Mouse (Mus musculus) adrenal gland, adult 8-10 months (tissue): ENCODE data around the gene Slc35e2. TPM values are rescaled to one million over a fixed set of nuclear protein-coding genes. Genes with fewer than 3 reads are reported as not detected.
A peak's percentile ranks its signal among the peaks of the same experiment; 100 is the strongest.

ENCODE experiments used
- DNase-seq: peaks from one replicate; pipeline ENCODE4 v3.0.0; 2022
- total RNA-seq, 4 experiments: library from RNA; stranded (reverse); gene quantifications; 2 replicates each; pipeline ENCODE4 v1.2.4; 2022

Slc35e2 gene
- total RNA-seq, 4 experiments from 2014 or later, result 38.8 to 54.2 (median 44.9) TPM

- DNase-seq, result peak; percentile 78
Observed at GRCm38 (mm10) chr4:155577132-155577531, 24.1 kb upstream of the Slc35e2 start.

DNA sequence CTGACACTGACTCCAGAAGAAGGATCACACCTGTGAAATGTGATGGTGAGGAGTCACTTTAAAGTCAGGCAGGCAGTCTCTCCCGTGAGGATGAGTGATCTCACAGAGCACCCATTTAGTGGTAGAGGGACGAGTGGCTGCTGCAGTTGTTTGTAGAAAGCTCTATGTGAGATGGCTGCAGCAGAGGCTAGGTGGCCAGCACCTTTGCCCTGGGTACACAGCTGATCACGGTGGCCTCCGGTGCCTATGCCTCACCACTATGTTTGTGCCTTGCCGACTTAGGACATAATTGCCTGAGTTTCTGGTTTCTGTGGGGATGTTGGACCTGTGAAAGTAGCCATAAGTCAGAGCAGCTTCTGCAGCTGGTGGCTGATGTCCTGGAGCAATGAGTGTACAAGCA is 23.5 kb upstream of the Slc35e2 start:
- DNase-seq, result no peak

GRCm38 (mm10) chr4:155578336-155579125 is 22.7 kb upstream of the Slc35e2 start:
- DNase-seq, result peak; percentile 92

DNA sequence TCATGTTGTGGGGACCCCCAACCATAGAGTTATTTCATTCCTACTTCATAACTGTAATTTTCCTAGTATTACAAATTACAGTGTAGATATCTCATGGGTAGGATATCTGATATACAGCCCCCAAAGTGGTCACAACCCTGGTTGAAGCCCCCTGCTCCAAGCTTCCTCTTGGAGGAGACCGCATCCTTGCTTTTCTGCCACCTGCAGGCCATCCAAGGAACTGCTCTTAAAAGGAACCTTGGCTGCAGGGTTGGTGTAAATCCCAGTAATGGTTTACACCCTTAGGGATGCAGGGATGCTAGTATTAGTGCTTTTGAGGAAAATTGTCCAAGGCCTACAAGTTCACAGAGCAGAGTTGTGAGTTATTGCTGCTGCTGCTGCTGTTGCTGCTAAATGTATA is 20.8 kb upstream of the Slc35e2 start:
- DNase-seq, result no peak

DNA sequence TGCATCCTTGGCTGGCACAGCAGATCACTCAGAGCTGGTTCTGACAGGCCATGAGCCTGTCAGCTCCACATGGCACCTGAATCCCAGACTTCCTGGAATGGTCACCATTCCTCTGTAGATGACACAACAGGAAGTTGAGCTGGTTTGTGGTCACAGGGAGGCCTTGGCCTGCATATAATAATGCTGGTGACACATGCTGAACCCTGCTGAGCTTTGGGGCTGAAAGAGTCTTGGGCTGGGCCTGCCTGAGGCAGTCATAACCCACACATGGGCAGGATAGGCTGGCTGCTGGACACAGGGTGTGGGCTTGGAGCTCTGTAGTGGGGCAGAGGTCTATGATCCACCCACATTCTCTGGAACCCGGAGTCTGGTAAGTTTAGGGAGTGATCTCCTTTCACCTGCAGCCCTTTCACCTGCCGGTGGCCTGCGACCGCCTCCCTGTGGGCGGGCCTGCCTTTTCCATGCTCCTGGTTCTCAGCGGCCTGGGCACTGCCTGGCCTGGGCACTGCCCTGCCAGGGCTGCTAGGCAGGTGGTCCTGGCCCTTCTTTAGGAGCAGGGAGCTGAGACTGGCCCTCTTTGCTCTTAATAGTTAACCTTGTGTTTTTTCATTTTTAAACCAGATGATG is 18.8 kb upstream of the Slc35e2 start:
- peak; percentile 80 for DNase-seq

DNA sequence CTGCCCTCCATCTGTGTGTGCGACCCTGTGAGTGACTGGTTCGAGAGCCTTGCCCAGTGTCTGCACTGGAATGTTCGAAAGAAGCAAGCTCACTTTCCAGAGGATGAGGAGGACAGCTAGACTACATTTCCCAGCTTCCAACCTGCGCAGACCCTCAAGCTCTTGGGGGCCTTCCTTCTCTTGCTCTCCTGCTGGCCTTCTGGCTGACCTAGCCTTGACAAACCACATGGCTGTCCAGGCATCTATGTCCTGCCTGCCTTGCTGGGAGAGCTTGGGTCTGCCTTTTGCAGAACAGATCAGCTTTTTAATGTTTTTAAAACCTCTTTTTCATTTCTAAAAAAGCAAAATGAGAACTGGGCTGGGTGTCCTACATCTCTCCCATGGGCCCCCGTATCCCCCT is 11.9 kb upstream of the Slc35e2 start:
- DNase-seq, result no peak

GRCm38 (mm10) chr4:155591012-155591719 is 10.1 kb upstream of the Slc35e2 start:
- no peak for DNase-seq

- no peak for DNase-seq
Observed at GRCm38 (mm10) chr4:155593780-155594179, 7.4 kb upstream of the Slc35e2 start.

DNA sequence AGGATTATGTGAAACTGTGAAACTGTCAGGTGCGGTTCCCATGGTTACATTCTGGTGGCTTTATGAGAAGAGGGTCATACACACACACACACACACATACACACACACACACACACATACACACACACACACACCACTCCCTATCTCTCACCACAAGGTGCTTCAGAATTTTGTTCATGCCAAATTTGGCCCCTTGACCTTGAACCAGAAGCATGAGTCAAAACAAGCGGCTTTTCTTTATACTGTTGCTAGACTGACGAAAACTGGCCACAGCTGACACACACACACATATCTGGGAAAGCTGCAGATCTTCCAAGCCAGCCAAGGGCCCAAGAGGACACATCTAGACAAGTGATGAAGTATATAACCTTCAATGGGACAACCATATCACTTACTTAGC is 5.4 kb upstream of the Slc35e2 start:
- DNase-seq, result no peak

GRCm38 (mm10) chr4:155596606-155597005 is 4.6 kb upstream of the Slc35e2 start:
- DNase-seq, result no peak

DNA sequence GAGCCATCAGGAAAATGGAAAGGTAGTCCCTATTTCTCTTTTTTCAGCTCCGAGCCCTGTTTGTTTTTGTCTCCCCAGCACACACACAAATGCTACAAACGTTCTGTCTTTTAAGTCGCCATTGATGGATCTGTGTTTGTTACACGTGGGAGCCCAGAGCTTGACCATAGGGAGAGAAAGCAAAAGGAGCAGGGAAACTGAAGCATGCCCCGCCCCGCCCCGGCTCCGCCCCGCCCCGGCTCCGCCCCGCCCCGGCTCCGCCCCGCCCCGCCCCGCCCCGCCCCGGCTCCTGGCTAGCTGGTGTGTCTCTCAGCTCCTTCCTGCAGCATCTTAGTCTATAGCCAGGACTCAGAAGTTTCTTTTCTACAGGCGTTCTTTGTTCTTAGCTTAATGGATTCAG is 2.7 kb upstream of the Slc35e2 start:
- DNase-seq, result no peak

GRCm38 (mm10) chr4:155599901-155600825 is 1.1 kb upstream of the Slc35e2 start:
- no peak for DNase-seq

DNA sequence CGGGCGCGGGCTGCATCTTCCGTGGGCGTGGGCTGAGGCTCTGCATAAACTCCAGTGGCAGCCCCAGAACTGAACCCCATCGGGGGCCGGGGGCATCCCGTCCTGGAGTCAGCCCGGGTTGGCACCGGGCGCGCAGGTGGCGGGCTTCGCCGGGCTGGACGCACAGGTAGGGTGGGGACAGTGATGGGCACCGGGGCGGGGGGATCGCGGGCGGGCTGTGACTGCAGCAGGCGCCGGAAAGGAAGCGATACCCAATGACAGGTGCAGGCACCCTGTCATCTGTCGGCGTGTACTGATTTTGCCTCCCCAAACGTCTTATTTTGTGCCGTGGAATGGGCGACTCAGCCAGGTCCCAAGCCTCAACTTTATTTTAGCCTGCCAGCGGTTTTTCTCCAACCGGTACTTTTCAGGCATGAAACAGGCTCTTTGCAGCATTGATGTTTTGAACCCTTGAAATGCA is 811 bp downstream of the Slc35e2 start:
- DNase-seq, result no peak

GRCm38 (mm10) chr4:155602753-155603152 is 1.5 kb downstream of the Slc35e2 start:
- DNase-seq, result no peak

GRCm38 (mm10) chr4:155603801-155604200 is 2.6 kb downstream of the Slc35e2 start:
- no peak for DNase-seq

DNA sequence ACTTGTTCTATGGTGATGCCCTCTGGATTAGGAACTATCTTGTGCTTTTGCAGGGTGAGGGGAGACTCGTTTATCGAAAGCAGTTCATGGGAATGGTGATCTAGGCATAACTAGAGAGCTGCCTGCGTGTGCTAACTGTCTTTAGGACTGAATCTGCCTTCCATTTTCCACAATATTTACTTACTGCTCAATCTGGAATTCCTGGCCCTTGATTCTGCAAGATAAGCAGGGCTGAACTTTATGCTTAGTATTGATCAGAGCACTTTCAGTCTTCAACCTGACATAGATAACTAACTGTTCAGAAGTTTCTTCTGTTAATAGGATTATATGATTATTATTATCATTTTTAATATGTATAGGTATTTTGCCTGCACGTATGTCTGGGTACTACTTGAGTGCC is 3.9 kb downstream of the Slc35e2 start:
- DNase-seq, result no peak

DNA sequence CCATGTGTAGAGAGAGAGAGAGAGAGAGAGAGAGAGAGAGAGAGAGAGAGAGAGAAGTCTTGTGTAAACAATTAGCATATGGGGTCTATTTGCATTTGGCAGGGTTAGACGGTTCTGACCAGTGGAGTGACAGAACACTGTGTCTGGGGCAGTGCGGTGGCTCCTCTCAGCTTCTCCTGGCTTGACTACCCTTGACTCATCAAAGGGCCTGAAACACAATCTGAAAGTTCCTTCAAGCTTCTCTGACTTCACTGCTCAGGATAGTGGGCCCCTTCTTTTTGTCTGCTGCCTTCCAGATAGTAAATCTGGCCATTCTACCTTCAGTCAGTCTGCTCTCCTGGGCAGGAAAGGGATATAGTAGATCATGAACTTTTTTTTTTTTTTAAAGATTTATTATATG is 5.6 kb downstream of the Slc35e2 start:
- DNase-seq, result no peak

DNA sequence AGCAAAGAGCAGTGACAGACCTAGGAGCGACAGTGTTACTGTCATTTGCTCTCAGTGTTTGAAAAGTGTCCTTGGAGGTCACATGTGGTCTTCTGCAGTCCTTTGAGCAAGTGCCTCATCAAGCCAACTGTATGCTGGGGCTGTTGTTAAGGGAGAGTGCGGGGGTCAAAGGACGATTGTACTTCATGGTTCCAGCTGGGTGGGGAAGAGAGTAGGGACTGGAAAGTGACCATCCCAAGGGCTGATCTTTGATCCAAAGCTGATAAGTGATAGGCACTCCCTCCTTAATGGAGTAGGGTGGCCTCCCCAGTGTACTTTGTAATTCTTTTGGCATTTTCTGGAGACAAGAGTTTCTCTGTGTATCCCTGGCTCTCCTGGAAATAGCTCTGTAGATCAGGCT is 10.6 kb downstream of the Slc35e2 start:
- no peak for DNase-seq

GRCm38 (mm10) chr4:155613264-155613663 is 12.0 kb downstream of the Slc35e2 start:
- DNase-seq, result no peak

- no peak for DNase-seq
Observed at GRCm38 (mm10) chr4:155618321-155618720, 17.1 kb downstream of the Slc35e2 start.

GRCm38 (mm10) chr4:155624338-155625291 is 23.4 kb downstream of the Slc35e2 start, which contains the start of gene Cdk11b:
Gene Cdk11b (plus strand): TSS chr4:155624854.
- DNase-seq, result peak; percentile 95
